Mouse (Mus musculus): ENCODE measurements around the gene Cacna1g. TPM values are rescaled to one million over a fixed set of nuclear protein-coding genes. Genes with fewer than 3 reads are reported as not detected.
"Not testable (repeated sequence)": the region's sequence is repeated elsewhere in the genome, so short reads cannot be mapped to it uniquely, and the experiment has no call there.

Cacna1g gene
- polyA plus RNA-seq, 1 experiment from 2014 or later: 79.1 TPM

- ChIA-PET POLR2A (interaction anchor here (0.6 kb wide), 1 partner anchor 180 kb away, joined by 3 read pairs; no protein-coding TSS in a partner anchor), CTCF (interaction anchor here (1.1 to 4.7 kb wide), 4 partner anchors 9 to 78 kb away, joined by 5 to 47 read pairs (median 28); partner anchors contain the start of gene Spata20)
- DNase-seq (ENCODE audit: low read depth, low spot score) (no peak), ATAC-seq (no peak)
- no peaks in the 10 kb centered on the region for H3K27me3 ChIP-seq
- TF ChIP-seq CTCF (IDR thresholded peaks at IDR 0.05): no peak
- in situ Hi-C loops (cut with MboI; ENCODE audit: low pct_unique_long_range_greater_than_20kb): loop anchor here (5.0 kb wide), 2 partner anchors 71 to 134 kb away; no protein-coding TSS in a partner anchor
These were observed 66.1 kb downstream of the Cacna1g start for GRCm38 (mm10) chr11:94407803-94408321.

GRCm38 (mm10) chr11:94405348-94405747 is 68.7 kb downstream of the Cacna1g start:
- TF ChIP-seq CTCF (IDR thresholded peaks at IDR 0.05): no peak
- in situ Hi-C loops (cut with MboI; ENCODE audit: low pct_unique_long_range_greater_than_20kb): loop anchor here (5.0 kb wide), 2 partner anchors 68 to 137 kb away; no protein-coding TSS in a partner anchor
- no peak for ATAC-seq
- no peaks in the 10 kb centered on the region for H3K27me3 ChIP-seq
- DNase-seq (ENCODE audit: low read depth, low spot score): no peak
- CTCF ChIA-PET: interaction anchor here (0.6 to 4.7 kb wide), 14 partner anchors 9 to 133 kb away, joined by 3 to 47 read pairs (median 7); partner anchors contain the start of gene Spata20
- POLR2A ChIA-PET: interaction anchor here (0.7 to 1.6 kb wide), 5 partner anchors 48 to 76 kb away, joined by 3 to 6 read pairs (median 4); no protein-coding TSS in a partner anchor

GRCm38 (mm10) chr11:94404641-94405260 is 69.2 kb downstream of the Cacna1g start:
- DNase-seq (ENCODE audit: low read depth, low spot score) (no peak), ATAC-seq (peak; percentile 78)
- TF ChIP-seq CTCF (IDR thresholded peaks at IDR 0.05): no peak
- POLR2A ChIA-PET: interaction anchor here (0.7 to 1.6 kb wide), 6 partner anchors 49 to 75 kb away, joined by 3 to 6 read pairs (median 4); no protein-coding TSS in a partner anchor
- in situ Hi-C loops (cut with MboI; ENCODE audit: low pct_unique_long_range_greater_than_20kb): loop anchor here (5.0 kb wide), 2 partner anchors 67 to 138 kb away; no protein-coding TSS in a partner anchor
- CTCF ChIA-PET: interaction anchor here (0.7 to 4.7 kb wide), 20 partner anchors 9 to 145 kb away, joined by 3 to 47 read pairs (median 5); partner anchors contain the start of gene Spata20
- no peaks in the 10 kb centered on the region for H3K27me3 ChIP-seq

GRCm38 (mm10) chr11:94404178-94404577 is 69.8 kb downstream of the Cacna1g start:
- in situ Hi-C loops (cut with MboI; ENCODE audit: low pct_unique_long_range_greater_than_20kb): no loop called here
- ATAC-seq (peak; percentile 84), DNase-seq (ENCODE audit: low read depth, low spot score) (peak; percentile 92)
- ChIA-PET POLR2A (interaction anchor here (0.8 to 1.6 kb wide), 4 partner anchors 58 to 75 kb away, joined by 3 to 5 read pairs (median 3); no protein-coding TSS in a partner anchor), CTCF (interaction anchor here (0.7 to 4.7 kb wide), 18 partner anchors 8 to 145 kb away, joined by 3 to 47 read pairs (median 6); partner anchors contain the start of gene Spata20)
- no peak for TF ChIP-seq CTCF (IDR thresholded peaks at IDR 0.05)
- H3K27me3 ChIP-seq: no peaks in the 10 kb centered on the region

GRCm38 (mm10) chr11:94403757-94404156 is 70.2 kb downstream of the Cacna1g start:
- in situ Hi-C loops (cut with MboI; ENCODE audit: low pct_unique_long_range_greater_than_20kb): no loop called here
- no peaks in the 10 kb centered on the region for H3K27me3 ChIP-seq
- ATAC-seq: no peak
- POLR2A ChIA-PET: interaction anchor here (0.8 to 1.6 kb wide), 3 partner anchors 61 to 74 kb away, joined by 3 to 5 read pairs (median 3); no protein-coding TSS in a partner anchor
- CTCF ChIA-PET: interaction anchor here (0.7 to 4.7 kb wide), 17 partner anchors 8 to 146 kb away, joined by 3 to 47 read pairs (median 6); partner anchors contain the start of genes Rsad1 and Spata20
- TF ChIP-seq CTCF (IDR thresholded peaks at IDR 0.05): no peak
- DNase-seq (ENCODE audit: low read depth, low spot score): no peak

GRCm38 (mm10) chr11:94402731-94403130 is 71.3 kb downstream of the Cacna1g start:
- in situ Hi-C loops (cut with MboI; ENCODE audit: low pct_unique_long_range_greater_than_20kb): no loop called here
- H3K27me3 ChIP-seq: no peaks in the 10 kb centered on the region
- no peak for TF ChIP-seq CTCF (IDR thresholded peaks at IDR 0.05)
- no peak for DNase-seq (ENCODE audit: low read depth, low spot score)
- CTCF ChIA-PET: interaction anchor here (1.0 to 1.4 kb wide), 5 partner anchors 13 to 146 kb away, joined by 3 to 5 read pairs (median 3); partner anchors contain the start of gene Rsad1
- no peak for ATAC-seq
- POLR2A ChIA-PET: no interaction called here

- DNase-seq (ENCODE audit: low read depth, low spot score); H3K27me3 ChIP-seq; in situ Hi-C loops (cut with MboI; ENCODE audit: low pct_unique_long_range_greater_than_20kb); ATAC-seq; POLR2A ChIA-PET: not testable (repeated sequence)
- CTCF ChIA-PET: interaction anchor here (1.0 to 1.4 kb wide), 4 partner anchors 12 to 71 kb away, joined by 3 to 5 read pairs (median 3); no protein-coding TSS in a partner anchor
These were observed 72.0 kb downstream of the Cacna1g start for GRCm38 (mm10) chr11:94402029-94402428.

- POLR2A ChIA-PET: no interaction called here
- no peak for DNase-seq (ENCODE audit: low read depth, low spot score)
- in situ Hi-C loops (cut with MboI; ENCODE audit: low pct_unique_long_range_greater_than_20kb): no loop called here
- no peaks in the 10 kb centered on the region for H3K27me3 ChIP-seq
- no peak for TF ChIP-seq CTCF (IDR thresholded peaks at IDR 0.05)
- ATAC-seq: no peak
- CTCF ChIA-PET: no interaction called here
These were observed 73.0 kb downstream of the Cacna1g start for GRCm38 (mm10) chr11:94400996-94401395.

- H3K27me3 ChIP-seq: no peaks in the 10 kb centered on the region
- no peak for ATAC-seq
- TF ChIP-seq CTCF (IDR thresholded peaks at IDR 0.05): no peak
- POLR2A ChIA-PET: interaction anchor here (0.7 kb wide), 1 partner anchor 180 kb away, joined by 6 read pairs; no protein-coding TSS in a partner anchor
- CTCF ChIA-PET: no interaction called here
- DNase-seq (ENCODE audit: low read depth, low spot score): no peak
- in situ Hi-C loops (cut with MboI; ENCODE audit: low pct_unique_long_range_greater_than_20kb): no loop called here
These were observed 79.9 kb downstream of the Cacna1g start for GRCm38 (mm10) chr11:94394107-94394506.

- DNase-seq (ENCODE audit: low read depth, low spot score); POLR2A ChIA-PET; in situ Hi-C loops (cut with MboI; ENCODE audit: low pct_unique_long_range_greater_than_20kb); H3K27me3 ChIP-seq; ATAC-seq: not testable (repeated sequence)
- CTCF ChIA-PET: interaction anchor here (1.4 kb wide), 1 partner anchor 10 kb away, joined by 3 read pairs; no protein-coding TSS in a partner anchor
These were observed 80.5 kb downstream of the Cacna1g start for GRCm38 (mm10) chr11:94393490-94393889.
